Mouse (Mus musculus) right cerebral cortex, postnatal 36 days (tissue): ENCODE data around the gene Inhbc.
"Not testable (repeated sequence)": the region's sequence is repeated elsewhere in the genome, so short reads cannot be mapped to it uniquely, and the experiment has no call there.

ENCODE experiments used
- DNase-seq, 2 experiments: peaks; one replicate each; pipeline ENCODE4 v3.0.0; 2022; ENCODE audit warnings: low spot score in 2 of 2, mixed read lengths in 1 of 2

Inhbc gene

GRCm38 (mm10) chr10:127326828-127327227 lies 43.4 kb downstream of the Inhbc start:
- no peak for DNase-seq

- DNase-seq = no peak
These were observed 44.0 kb downstream of the Inhbc start for GRCm38 (mm10) chr10:127326017-127326801.

- no peak for DNase-seq
These were observed 44.7 kb downstream of the Inhbc start for GRCm38 (mm10) chr10:127325454-127326016.

- no peak for DNase-seq
These were observed 45.7 kb downstream of the Inhbc start for GRCm38 (mm10) chr10:127324495-127324894.

- DNase-seq = no peak
These were observed 46.9 kb downstream of the Inhbc start for GRCm38 (mm10) chr10:127323131-127323855.

GRCm38 (mm10) chr10:127322669-127323068 lies 47.6 kb downstream of the Inhbc start:
- DNase-seq = no peak

- no peak for DNase-seq
These were observed 48.1 kb downstream of the Inhbc start for GRCm38 (mm10) chr10:127322178-127322577.

GRCm38 (mm10) chr10:127321621-127322020 lies 48.6 kb downstream of the Inhbc start, which contains the start of gene Arhgap9:
Arhgap9 (plus strand) TSS chr10:127321964.
- no peak for DNase-seq

- DNase-seq = no peak
These were observed 50.3 kb downstream of the Inhbc start for GRCm38 (mm10) chr10:127319969-127320368.

GRCm38 (mm10) chr10:127318009-127318408 lies 52.2 kb downstream of the Inhbc start:
- DNase-seq = no peak

- no peak for DNase-seq
These were observed 53.0 kb downstream of the Inhbc start for GRCm38 (mm10) chr10:127317277-127317676.

GRCm38 (mm10) chr10:127314950-127315349 lies 55.3 kb downstream of the Inhbc start:
- DNase-seq = not testable (repeated sequence)

- not testable (repeated sequence) for DNase-seq
These were observed 56.7 kb downstream of the Inhbc start for GRCm38 (mm10) chr10:127313516-127313915.

- no peak for DNase-seq
These were observed 57.4 kb downstream of the Inhbc start for GRCm38 (mm10) chr10:127312858-127313257.

GRCm38 (mm10) chr10:127312356-127312676 lies 57.9 kb downstream of the Inhbc start:
- peak; percentile 52 to 61 for DNase-seq

- DNase-seq = peak; percentile 94 to 96
These were observed 58.5 kb downstream of the Inhbc start, which contains the start of gene Mars for GRCm38 (mm10) chr10:127311476-127312355. Mars (minus strand) TSS chr10:127311786.

GRCm38 (mm10) chr10:127310523-127311475 lies 59.4 kb downstream of the Inhbc start:
- no peak for DNase-seq

GRCm38 (mm10) chr10:127309167-127309566 lies 61.1 kb downstream of the Inhbc start:
- not testable (repeated sequence) for DNase-seq
